Mouse (Mus musculus) myocyte (in vitro differentiated cells): Measurements from ENCODE around the gene Mul1.

Experiments
- E2F4 ChIP-seq: IDR thresholded peaks from one replicate; pipeline ENCODE4 v1.6.1; 2011; ENCODE audit warnings: mild to moderate bottlenecking, control low read depth, moderate library complexity; ENCODE audit not compliant: insufficient read depth
- MAX ChIP-seq: IDR thresholded peaks from one replicate; pipeline ENCODE4 v1.6.1; 2011; ENCODE audit warnings: low read depth, mild to moderate bottlenecking, control low read depth

GRCm38 (mm10) chr4:138447827-138448602, 13.5 kb downstream of the Mul1 start:
- TF ChIP-seq E2F4 (no peak), MAX (no peak)
